Mouse (Mus musculus) right cerebral cortex, postnatal 25 days (tissue): ENCODE data around the gene Ddx1.

Source experiments
- DNase-seq: peaks from one replicate; pipeline ENCODE4 v3.0.0; 2022

Ddx1 gene

DNA sequence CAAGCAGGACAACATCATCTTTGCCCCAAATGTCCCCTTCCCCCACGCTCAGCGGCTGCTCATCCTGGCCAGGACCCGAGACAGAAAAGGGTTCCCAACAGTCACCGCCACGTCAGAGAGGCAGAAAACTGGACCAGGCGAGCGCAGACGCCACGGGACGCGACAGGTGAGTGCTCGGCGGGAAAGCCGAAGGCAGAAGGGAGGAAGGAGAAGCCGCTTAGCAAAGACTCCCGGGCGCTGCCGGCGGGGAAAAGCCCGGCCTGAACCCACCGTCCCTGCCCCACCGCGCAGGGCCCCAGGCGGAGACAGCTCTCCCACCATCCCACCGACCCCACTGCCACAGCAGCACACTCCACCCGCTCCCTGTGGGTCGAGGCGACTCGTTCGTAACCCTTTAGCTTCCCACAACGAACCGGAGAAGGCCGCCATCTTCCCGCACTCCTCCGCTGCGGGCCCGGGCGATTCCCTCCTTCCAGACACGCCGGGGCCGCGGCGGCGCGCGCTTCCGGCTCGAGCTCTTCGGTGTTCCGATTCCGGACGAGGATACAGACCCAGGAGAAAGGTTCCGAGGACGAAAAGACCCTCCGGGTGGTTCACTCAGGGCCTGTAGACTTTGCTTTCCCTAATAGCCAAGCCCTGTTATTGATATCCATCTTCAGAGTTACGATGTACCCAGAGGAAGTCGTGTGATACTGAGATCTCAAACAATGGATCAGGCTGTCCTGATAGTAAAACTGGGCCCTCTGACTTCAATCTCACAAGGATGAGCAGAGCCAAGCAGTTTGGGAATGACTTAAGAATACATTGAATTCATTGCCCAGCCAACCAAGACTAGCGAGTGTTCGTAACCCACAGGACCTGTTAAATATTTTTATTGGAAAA is at the start of gene Ddx1:
Gene Ddx1 (minus strand): TSS at position 523 of the 882 bp plus-strand sequence.
- DNase-seq: peak; percentile 81

DNA sequence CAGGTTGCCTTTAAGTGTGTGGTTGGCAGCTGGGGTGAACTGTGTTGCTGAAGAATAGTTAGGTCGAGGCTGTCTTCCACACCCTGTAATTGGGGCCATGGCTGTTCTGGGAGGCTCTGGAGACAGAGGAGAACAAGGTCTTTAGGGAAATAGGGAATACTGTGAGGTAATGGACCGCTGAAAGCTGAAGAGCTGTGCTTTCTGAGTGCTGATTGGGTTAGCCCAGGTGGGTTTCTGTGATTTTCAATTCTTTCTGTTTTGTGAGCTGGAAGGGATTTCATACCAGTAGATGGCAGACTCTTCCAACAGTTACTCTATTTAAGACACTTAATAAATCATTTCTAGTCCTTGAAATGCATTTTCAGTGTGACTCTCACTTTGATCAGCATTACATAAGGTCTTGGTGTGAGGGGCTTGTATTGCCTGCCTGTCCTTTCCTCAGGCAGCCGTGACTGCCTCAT is 44.4 kb upstream of the Ddx1 start:
- no peak for DNase-seq

DNA sequence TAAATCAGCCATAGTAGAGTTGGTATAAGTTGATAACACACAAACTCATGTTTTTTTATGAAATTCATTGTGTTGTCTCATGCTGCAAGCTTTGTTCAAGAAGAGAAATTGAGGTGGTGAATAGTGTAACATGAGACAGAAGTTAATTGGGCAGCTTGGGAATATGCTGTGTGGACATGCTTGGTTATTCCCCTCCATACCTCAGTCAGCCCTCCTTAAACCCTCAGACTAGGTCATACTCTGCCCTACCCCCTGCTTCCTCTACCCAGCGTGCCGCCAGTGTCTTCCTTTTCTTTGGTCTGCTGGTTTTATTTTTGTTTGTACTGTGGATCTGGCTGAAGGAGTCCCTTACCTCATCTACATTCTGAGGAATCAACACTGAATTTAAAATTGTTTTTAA is 42.4 kb upstream of the Ddx1 start:
- DNase-seq: no peak

DNA sequence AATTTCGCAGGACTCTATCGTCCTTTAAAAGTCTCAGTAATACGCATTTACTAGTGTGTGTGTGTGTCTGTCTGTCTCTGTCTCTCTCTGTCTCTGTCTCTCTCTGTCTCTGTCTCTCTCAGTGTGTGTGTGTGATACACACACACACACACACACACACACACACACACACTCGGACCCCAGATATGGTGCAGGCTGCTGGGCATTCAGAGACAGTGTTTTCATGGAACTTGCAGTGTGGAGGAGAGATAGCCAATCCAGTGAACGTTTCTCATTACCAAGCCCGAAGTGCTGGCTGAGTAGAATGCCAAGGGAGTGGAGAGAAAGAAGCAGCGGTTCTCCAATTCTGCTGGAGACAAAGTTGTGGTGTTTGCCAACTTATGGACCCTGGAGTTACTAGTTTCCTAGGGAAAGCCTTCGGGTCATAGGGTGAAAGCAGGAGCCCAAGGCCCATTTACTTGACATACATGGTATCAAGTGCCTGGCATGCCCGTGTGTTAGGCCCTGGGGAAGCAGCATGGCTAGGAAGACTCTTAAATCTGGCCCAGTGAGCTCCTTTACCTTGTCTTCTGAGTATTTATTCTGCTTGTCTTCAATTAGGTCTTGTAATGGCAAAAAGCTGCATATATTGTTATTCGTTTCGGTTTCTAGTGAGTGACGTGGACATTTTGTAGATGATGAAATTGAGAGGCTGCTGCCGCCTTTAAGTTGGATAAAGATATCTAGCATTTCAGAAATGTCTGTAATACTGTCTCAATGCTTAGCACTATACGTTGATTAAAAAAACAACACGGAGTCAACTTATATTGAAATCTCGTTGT is 20.8 kb upstream of the Ddx1 start:
- no peak for DNase-seq

DNA sequence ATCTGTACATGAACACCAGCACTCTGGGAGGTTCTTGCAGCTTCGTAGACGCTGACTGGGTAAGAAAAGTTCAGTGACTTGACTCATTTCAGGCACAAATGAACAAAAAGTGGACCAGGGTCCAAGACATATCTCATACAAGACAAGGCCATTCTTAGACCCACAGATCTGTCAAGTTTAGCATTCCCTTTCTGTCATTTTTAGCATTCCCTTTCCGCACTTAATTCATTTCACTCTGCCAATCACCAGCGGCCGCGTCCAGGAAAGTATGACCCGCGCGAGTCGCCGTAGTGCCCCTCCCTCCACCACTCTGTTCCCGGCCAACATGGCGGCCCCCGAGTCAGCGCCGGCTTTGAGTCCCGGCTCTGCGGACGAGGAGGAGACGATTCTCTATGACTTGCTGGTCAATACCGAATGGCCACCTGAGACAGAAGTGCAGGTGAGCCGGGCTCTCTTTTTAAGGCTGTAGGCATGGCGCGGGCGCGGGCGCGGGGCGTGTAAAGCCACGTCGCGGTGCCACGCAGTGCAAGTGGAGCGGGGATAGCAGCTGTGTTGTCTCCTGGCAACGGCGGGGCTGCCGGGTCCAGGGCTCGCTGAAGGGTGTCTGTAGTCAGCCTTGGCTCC is 19.9 kb upstream of the Ddx1 start, which contains the start of gene Nbas:
Gene Nbas (plus strand): TSS at position 308 of the 624 bp plus-strand sequence.
- peak; percentile 87 for DNase-seq

DNA sequence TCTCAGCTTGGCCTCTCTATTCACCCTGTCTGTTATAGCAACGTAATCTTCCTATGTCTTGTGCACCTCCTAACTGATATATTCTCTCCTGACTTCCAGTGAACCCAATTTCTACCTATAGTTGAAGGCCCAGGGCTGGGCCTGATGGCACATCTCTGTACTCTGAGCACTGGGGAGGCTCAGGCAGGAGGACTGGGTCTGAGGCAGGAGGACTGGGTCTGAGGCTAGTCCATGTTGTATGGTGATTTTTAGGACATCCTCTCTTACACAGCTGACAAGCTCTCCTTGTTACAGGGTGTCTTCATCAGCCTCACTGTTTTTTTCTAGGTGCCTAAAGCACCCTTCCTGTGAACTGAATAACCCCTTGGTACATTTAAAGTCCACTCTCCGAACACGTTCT is 19.4 kb upstream of the Ddx1 start:
- no peak for DNase-seq

DNA sequence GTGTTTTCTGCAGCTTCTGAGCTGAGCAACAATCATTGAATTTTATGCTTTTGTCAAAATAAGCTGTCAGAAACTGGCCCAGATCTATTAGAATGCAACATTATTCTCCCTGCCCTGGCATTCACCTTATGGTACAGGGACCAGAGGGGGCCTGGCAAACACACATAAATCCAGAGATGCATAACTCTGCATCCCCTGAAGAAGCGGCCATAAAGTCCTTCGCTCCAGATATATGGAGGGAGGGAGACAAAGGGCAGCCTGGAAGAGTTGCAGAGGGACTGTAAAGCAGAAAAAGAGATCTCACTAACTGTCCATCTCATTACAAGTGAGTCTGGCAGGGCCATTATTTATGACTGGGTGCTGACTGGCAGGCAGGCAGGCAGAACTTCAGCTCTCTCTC is 6.7 kb upstream of the Ddx1 start:
- DNase-seq: no peak

DNA sequence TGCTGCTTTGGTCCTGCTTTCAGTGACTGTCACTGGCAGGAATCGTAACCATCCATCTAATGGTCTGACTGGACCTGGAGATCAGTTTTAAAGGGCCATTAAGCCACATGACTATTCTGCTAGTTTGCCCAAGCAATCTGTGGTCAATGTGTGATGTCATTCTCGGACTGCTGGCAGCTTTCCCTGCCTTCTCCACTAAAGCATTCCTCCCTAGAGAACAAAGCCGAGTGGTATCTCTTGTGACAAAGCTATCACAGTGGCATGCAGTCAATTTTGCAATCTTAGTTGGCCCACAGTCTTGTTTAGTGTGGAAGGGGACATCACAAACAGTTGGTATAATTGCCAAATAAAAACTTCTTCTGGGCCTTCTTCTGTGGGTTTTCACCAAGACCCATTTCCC is 6.1 kb upstream of the Ddx1 start:
- no peak for DNase-seq

DNA sequence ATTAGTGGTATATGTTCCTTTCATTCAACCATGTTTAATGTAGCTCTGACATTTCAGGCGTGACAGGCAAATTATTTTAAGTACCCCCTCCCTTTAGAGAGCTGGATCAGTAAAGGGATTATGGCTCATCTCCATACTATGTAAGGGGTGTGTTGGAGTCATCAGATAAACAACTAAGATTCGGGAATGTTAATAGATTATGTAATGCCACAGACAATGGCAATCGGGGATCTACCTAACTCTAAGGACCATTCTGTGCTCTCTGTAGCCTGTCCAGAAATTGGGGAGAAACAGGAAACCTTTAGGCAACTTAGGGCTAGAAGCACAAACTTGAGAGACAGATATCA is 533 bp upstream of the Ddx1 start:
- no peak for DNase-seq

DNA sequence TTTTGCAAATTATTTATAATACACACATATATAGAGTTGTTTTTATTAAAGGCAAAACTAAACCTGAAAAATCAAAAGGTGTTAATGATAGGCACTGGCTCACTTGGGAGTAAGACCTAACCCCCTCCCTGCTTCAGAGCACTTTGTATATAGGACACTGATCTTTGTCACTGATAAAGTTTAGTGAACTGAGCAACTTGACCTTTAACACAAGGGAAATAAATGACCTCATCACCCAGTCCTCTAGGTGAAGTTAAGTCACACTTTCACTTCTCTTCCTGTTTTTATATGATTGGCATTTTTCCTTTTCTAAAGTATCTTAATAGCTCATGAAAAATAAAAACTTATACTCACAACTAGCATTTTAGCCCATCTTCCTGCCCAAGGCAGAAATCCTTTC is 6.6 kb downstream of the Ddx1 start:
- DNase-seq: no peak

DNA sequence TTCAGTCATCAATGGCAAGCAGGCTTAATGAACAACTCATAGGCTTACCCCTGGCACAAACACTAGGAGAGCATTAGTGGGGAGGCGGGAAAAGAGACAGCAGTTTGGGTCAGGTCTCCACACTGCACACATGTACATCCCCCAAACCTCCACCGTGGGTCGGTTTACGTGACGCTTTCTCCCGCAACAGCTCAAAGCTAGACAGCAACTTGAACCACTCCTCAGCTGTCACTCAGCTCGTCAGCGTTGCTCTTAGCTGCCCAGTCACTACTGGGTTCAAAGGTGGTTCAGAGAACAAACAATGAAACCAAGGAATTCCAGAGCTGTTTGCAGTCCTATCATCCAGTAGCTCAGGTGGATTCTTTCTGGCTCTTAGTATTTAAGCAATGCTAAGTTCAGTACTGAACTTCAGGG is 30.9 kb downstream of the Ddx1 start:
- DNase-seq: no peak

DNA sequence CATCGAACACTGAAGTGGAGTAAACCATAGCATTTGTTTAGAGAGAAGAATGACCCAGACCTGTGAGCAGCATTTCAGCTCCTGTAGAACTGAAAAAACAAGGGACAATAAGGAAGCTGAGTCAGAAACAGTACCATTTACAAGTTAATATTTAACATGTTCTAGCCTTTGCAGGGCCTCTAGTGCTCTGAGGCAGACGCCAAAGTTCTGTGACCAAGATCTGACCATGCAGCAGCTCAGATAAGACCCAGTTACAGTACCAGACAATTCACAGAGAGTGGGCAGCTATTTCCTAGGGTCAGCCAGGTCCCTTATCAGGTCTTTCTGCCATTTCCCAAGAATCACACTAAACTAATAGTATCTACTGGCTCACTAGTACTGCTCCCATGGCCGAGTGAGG is 31.4 kb downstream of the Ddx1 start:
- no peak for DNase-seq

DNA sequence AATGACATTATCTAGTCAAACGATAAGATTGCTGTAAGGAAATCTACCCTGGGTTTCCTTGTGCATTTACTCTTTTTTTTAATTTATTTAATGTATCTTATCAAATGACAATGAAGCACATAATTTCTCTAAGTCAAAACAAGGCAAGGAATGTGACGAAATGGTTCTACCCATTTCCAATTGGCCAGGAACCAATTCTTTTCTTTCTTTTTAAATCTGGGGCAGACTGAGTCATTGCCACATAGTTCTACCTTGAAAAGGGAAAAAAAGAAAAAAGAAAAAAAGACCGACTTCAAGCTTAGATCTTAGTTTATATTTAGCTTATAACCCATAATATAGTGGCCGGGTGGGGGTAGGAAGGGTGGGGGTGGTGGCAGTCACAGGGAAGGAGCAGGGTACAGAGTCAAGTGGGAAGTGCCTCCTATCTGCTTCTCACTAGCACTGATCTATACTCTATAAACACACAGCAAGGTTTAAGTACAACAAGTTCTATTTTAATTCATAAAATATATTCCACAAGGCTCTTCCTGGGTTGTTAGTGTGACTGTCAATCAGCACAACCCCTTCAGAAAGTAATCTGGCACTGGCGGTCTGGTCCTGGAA is 32.4 kb downstream of the Ddx1 start:
- no peak for DNase-seq

DNA sequence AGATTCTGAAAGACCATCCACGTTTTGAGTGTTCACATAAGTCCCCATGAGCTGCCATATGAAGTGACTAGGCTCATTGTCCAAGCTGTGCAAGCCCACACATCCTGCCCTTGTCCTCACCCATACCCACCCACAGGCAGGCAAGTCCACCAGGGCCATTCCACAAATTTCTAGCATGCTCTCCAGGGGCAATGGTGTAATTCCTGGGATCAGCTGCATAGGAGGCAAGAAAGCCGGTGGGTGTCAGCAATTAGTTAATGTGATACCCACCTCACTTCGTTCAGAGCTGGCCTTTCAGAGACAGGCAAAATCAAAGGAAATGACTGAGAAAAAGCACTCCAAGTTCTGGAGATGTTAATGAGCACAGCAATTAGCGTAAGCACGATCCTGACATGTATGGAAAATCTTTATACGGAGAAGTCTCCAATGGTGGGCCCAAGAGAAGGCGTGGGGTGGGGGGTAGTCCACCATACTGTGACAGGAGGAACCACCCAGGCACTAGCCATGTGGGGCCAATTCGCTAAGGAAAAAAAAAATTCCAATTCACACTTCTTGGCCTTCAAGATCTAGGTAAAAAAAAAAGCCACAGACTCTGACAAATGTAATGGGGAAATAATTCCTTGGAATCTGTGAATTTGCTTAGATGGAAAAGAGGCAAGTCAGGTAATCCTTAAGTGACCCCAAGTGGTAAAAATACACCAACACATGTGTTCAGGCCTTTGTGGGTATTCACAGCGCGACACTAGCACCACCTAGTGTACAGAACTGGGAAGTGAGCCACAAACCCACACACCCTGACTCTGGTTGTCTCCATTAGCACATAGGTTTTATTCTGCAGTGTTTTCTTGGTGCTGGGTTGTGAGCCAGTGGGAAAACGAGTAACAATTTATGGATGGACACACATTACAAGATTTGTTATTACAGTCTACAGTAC is 34.4 kb downstream of the Ddx1 start:
- peak; percentile 84 for DNase-seq

DNA sequence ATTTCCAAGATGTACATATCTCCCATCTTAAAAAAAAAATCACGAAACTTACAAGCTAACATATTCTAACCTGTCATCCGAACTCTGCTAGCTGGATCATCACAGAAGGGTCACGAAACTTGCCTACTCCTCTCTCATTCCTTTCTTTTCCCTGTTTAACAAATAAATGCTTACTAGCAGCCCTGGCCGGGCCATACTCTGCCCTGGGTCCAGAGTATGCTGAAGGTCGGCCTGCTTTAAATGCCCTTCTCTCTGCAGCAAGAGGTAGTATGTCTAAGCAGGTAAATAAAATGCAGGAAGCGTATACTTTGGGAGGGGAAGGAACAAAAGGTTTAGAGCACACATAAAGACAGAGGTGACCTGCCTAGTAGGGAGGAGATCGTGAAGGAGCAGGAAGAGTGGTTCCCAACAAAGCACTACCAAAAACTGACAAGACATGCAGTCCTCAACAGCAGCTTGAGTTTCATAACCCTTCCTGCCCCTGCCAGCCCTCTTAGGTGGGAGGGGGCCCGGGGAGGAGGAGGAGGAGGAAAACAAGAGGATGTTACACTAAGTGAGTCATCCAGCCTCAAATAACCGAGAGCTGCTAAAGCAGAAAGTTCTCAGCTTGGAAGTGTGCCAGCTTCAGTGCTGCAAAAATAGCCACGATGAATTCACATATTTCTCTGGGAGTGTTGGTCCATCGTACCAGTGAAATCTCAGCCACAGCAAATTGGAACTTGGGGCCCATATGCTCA is 37.1 kb downstream of the Ddx1 start:
- DNase-seq: peak; percentile 72

DNA sequence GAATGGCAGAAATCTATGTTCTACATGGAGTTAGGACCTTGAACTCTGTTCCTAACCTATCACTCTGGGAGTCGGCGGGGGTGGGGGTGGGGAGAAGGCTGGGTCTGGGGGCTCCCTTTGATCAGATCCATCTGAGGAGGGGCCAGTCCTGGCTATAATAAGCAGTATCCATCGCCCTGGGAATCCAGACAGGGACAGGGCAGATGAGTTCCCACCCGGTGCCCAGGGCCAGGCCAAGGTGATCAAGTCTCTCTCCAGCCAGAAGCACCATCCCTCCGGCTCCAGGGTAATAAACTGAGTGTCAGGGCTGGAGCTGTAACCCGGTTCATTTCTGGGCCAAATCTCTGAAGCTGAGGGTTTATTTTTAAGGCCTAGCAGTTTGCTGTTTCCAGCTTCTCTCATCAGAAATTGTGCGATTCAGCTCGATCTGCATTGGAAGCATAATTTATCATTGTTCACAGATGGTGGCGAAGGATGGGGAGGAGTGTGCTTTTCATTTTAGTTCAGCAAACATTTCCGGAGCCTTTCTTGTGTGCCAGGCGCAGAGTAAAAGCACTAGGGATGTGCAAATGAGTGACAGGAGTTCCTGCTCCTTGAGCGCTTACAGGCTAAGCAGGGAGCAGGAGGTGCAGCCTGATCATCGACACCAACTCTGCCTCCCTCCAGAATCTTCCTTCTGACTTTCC is 39.2 kb downstream of the Ddx1 start:
- peak; percentile 48 for DNase-seq

DNA sequence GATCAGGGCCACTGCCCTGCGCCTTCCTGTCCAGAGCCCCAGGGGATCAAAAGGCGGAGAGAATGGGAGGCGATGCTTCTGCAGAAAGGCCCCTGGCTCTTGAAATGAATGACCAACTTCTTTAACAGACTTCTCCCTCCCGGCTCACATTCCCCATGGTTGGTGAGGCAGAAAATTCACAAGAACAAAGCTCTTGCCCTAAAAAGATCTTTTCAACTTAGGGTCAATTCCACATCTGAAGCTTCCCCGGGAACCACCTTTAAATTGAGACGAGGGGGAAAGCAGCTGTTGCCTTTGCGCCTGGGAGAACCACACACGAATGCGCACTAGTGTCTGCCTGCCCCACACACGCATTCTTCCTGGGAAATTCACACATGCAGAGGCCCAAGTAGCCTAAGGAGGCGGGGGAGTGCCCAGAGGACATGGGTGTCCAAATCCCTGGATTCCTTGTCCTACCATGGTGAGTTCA is 40.0 kb downstream of the Ddx1 start:
- DNase-seq: no peak

DNA sequence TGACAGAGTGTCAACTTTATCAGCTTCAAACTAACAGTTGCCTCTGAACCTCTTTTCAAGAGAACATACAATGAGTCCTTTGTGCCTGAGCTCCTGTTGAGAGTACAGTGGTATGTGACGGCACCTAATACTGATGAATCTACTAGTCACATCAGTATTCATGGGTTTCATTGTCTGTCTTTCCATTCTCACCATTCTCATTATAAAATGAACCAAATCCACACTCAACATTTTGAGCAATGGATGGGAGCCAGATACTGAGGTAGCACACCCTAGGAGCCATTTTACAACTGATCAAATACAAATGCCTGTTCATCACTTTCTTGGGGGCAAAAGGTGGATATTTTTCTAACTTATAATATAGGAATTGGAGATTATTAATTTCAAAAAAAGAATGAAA is 40.5 kb downstream of the Ddx1 start:
- no peak for DNase-seq

DNA sequence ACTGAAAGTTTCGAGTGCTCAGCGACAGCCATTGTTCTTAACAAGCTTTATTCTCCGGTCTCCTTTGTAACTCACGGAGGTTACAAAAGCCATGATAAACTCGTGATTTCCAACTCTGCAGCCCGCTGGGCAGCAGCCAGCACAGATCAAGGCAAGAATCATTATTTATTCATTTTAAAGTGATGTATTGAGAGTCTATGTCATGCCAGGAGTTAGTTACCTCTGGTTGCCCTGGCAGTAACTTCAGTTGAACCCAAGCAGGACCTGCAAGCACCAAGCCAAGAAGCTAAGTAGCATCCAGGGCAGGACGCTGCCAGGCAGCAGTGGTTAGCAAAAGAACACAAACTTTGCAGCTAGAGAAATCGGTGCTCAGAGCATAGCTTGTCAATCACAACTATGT is 41.9 kb downstream of the Ddx1 start:
- no peak for DNase-seq

DNA sequence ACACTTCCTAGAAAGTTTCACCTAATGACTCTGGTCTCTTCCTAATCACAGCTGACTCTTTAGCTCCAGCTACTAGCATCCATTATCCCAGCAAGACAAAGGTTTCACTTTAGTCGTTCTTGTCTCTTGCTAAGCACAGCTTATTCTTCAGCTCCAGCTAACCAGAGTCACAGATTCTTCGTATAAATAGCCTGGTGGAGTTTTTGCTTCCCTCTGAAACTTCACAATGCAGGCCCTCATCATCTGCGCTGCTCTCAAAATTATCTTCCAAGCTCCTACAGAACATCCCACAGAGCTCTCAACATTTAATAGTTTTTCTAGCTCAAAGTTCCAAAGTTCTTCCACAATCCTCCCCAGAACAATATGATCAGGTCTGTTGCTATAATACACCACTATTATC is 43.3 kb downstream of the Ddx1 start:
- no peak for DNase-seq

DNA sequence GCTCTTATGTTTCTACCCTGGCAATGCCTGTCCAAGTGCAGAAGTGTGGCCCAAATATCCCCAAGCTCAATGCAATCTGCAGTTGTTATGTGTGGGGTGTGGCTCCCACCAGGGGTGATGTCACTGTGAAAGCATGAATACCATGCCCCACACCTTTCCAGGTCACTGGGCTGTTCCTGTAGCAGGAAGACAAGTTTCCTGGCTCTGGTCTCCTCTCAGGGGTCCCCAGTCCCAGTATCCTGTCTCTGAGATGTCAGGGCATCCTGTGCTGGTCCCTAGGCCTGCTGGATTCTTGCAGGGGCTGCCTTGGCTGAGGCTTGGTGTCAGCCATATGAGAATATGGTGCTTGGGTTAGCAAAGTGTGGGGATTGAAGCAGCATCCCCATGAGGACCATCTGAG is 46.7 kb downstream of the Ddx1 start:
- DNase-seq: no peak
